Mouse (Mus musculus): ENCODE measurements around the gene Shprh.

- TF ChIP-seq POLR2A (IDR thresholded peaks at IDR 0.05; ENCODE audit: extremely low read depth, insufficient read depth, low read length) (no peak), CTCF (IDR thresholded peaks at IDR 0.05; ENCODE audit: extremely low read depth, insufficient read depth, low read length) (no peak)
Measured at GRCm38 (mm10) chr10:11157039-11157438, 7.8 kb downstream of the Shprh start.
